Mouse (Mus musculus) E14TG2a.4 (cell line): Measurements from ENCODE around the gene Slc35d1.
A peak's percentile ranks its signal among the peaks of the same experiment; 100 is the strongest.

ENCODE experiments used
- H3K27me3 ChIP-seq: 2 replicates; pipeline ENCODE4 v1.6.1; 2014; ENCODE audit warnings: low read length, control low read depth; ENCODE audit not compliant: insufficient read depth
- H3K36me3 ChIP-seq: 2 replicates; pipeline ENCODE4 v1.6.1; 2014; ENCODE audit warnings: low read length, control low read depth; ENCODE audit not compliant: insufficient read depth
- H3K4me1 ChIP-seq: replicated peaks from 2 replicates; pipeline ENCODE4 v1.6.1; 2014; ENCODE audit warnings: low read depth, low read length, control low read depth
- H3K4me3 ChIP-seq: replicated peaks from 2 replicates; pipeline ENCODE4 v1.5.1; 2014; ENCODE audit warnings: mild to moderate bottlenecking, low read length
- H3K9me3 ChIP-seq: 2 replicates; pipeline ENCODE4 v1.6.1; 2014; ENCODE audit warnings: low read length, control low read depth
- CTCF ChIP-seq: conservative IDR thresholded peaks from 2 replicates; pipeline ENCODE4 v1.5.1; 2014; ENCODE audit warnings: low read length
- NANOG ChIP-seq: IDR thresholded peaks from 2 replicates; pipeline ENCODE4 v1.6.1; 2014; ENCODE audit warnings: borderline replicate concordance, low read length, mixed read lengths
- POU5F1 ChIP-seq: IDR thresholded peaks from 2 replicates; pipeline ENCODE4 v1.6.1; 2014; ENCODE audit warnings: low read length, borderline replicate concordance

The Slc35d1 gene

GRCm38 (mm10) chr4:103203646-103204045 is 11.3 kb downstream of the Slc35d1 start:
- H3K36me3 ChIP-seq = peaks cover 42% of the 10 kb centered on the region
- no peaks in the 10 kb centered on the region for H3K27me3 ChIP-seq
- no peaks in the 10 kb centered on the region for H3K9me3 ChIP-seq
- H3K4me1 ChIP-seq = peaks cover 20% of the 10 kb centered on the region
- TF ChIP-seq CTCF (no peak), NANOG (no peak), POU5F1 (no peak)
- H3K4me3 ChIP-seq = no peak overlapping the region

GRCm38 (mm10) chr4:103200046-103200445 is 14.9 kb downstream of the Slc35d1 start:
- no peaks in the 10 kb centered on the region for H3K27me3 ChIP-seq
- H3K4me1 ChIP-seq = peaks cover 23% of the 10 kb centered on the region
- no peak overlapping the region for H3K4me3 ChIP-seq
- H3K9me3 ChIP-seq = no peaks in the 10 kb centered on the region
- peaks cover 33% of the 10 kb centered on the region for H3K36me3 ChIP-seq
- no peak for TF ChIP-seq POU5F1
- no peak for TF ChIP-seq NANOG
- TF ChIP-seq CTCF = no peak

GRCm38 (mm10) chr4:103199086-103199485 is 15.9 kb downstream of the Slc35d1 start:
- H3K4me1 ChIP-seq = peaks cover 23% of the 10 kb centered on the region
- no peaks in the 10 kb centered on the region for H3K9me3 ChIP-seq
- TF ChIP-seq CTCF (no peak), NANOG (no peak)

GRCm38 (mm10) chr4:103197401-103197800 is 17.6 kb downstream of the Slc35d1 start:
- H3K4me3 ChIP-seq = no peak overlapping the region
- no peaks in the 10 kb centered on the region for H3K27me3 ChIP-seq
- peaks cover 23% of the 10 kb centered on the region for H3K4me1 ChIP-seq
- H3K9me3 ChIP-seq = peaks cover 4% of the 10 kb centered on the region; the same call in 1 of the 2 replicates
- peaks cover 27% of the 10 kb centered on the region for H3K36me3 ChIP-seq
- no peak for TF ChIP-seq POU5F1
- TF ChIP-seq CTCF = no peak
- TF ChIP-seq NANOG = no peak

More at GRCm38 (mm10) chr4:103199086-103199485, 15.9 kb downstream of the Slc35d1 start:
- Histone ChIP-seq H3K36me3 (peaks cover 27% of the 10 kb centered on the region), H3K4me3 (no peak overlapping the region), H3K27me3 (no peaks in the 10 kb centered on the region)

GRCm38 (mm10) chr4:103192421-103192820 is 22.5 kb downstream of the Slc35d1 start:
- H3K4me3 ChIP-seq = no peak overlapping the region
- no peaks in the 10 kb centered on the region for H3K27me3 ChIP-seq
- no peak for TF ChIP-seq NANOG
- TF ChIP-seq CTCF = peak; percentile 49
- H3K36me3 ChIP-seq = peaks cover 30% of the 10 kb centered on the region; the same call in 1 of the 2 replicates
- peaks cover 14% of the 10 kb centered on the region for H3K9me3 ChIP-seq
- H3K4me1 ChIP-seq = no peaks in the 10 kb centered on the region

- TF ChIP-seq CTCF (no peak), POU5F1 (no peak), NANOG (no peak)
- no peaks in the 10 kb centered on the region for H3K27me3 ChIP-seq
- peaks cover 14% of the 10 kb centered on the region for H3K9me3 ChIP-seq
- no peak overlapping the region for H3K4me3 ChIP-seq
- H3K36me3 ChIP-seq = peaks cover 27% of the 10 kb centered on the region
- H3K4me1 ChIP-seq = no peaks in the 10 kb centered on the region
Observed at GRCm38 (mm10) chr4:103188786-103189640, 26.0 kb downstream of the Slc35d1 start.

- H3K36me3 ChIP-seq = peaks cover 21% of the 10 kb centered on the region
- H3K4me3 ChIP-seq = no peak overlapping the region
- TF ChIP-seq POU5F1 (no peak), CTCF (no peak), NANOG (no peak)
- H3K4me1 ChIP-seq = peaks cover 9% of the 10 kb centered on the region
- no peaks in the 10 kb centered on the region for H3K27me3 ChIP-seq
- no peaks in the 10 kb centered on the region for H3K9me3 ChIP-seq
Observed at GRCm38 (mm10) chr4:103180300-103180888, 34.6 kb downstream of the Slc35d1 start.

GRCm38 (mm10) chr4:103179581-103179980 is 35.4 kb downstream of the Slc35d1 start:
- Histone ChIP-seq H3K4me1 (peaks cover 15% of the 10 kb centered on the region), H3K36me3 (peaks cover 18% of the 10 kb centered on the region; the same call in 1 of the 2 replicates), H3K9me3 (no peaks in the 10 kb centered on the region), H3K4me3 (no peak overlapping the region), H3K27me3 (no peaks in the 10 kb centered on the region)
- no peak for TF ChIP-seq NANOG
- TF ChIP-seq CTCF = no peak
